Mouse (Mus musculus) G1E-ER4 (cell line): ENCODE data around the gene Cdadc1. TPM values are rescaled to one million over a fixed set of nuclear protein-coding genes. Genes with fewer than 3 reads are reported as not detected.

Experiments used
- GATA1 ChIP-seq: IDR thresholded peaks from one replicate; pipeline ENCODE4 v1.8.0; 2012; ENCODE audit warnings: low read length, inconsistent platforms
- polyA plus RNA-seq: library from polyadenylated mRNA; stranded (reverse); fragments of >175 nt; gene quantifications from 2 replicates; pipeline ENCODE4 v1.2.3, GENCODE M21; 2012

Cdadc1 gene
- polyA plus RNA-seq, 1 experiment = 37.6 TPM

DNA sequence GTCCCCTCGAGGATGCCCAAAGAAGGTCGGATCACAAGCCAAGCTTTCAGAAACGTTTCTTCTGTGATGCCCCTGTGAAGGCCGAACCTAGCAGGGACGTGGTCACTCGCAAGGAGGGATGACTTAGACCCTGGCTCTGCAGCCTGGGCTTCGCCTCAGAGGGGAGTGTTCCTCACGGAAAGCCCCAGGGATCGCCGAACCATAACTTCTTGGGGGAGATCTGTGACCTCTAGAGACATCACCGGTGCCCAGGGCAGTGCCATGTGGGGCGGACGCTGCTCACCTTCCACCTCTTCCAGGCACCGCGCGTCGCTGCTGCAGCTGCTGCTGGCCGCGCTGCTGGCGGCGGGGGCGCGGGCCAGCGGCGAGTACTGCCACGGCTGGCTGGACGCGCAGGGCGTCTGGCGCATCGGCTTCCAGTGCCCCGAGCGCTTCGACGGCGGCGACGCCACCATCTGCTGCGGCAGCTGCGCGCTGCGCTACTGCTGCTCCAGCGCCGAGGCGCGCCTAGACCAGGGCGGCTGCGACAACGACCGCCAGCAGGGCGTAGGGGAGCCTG, 28.1 kb upstream of the Cdadc1 start:
- TF ChIP-seq GATA1 = no peak

GRCm38 (mm10) chr14:59625158-59625805, 27.5 kb upstream of the Cdadc1 start, which contains the start of gene Shisa2:
TSS of gene Shisa2 (plus strand) at chr14:59625308.
- TF ChIP-seq GATA1 = no peak

DNA sequence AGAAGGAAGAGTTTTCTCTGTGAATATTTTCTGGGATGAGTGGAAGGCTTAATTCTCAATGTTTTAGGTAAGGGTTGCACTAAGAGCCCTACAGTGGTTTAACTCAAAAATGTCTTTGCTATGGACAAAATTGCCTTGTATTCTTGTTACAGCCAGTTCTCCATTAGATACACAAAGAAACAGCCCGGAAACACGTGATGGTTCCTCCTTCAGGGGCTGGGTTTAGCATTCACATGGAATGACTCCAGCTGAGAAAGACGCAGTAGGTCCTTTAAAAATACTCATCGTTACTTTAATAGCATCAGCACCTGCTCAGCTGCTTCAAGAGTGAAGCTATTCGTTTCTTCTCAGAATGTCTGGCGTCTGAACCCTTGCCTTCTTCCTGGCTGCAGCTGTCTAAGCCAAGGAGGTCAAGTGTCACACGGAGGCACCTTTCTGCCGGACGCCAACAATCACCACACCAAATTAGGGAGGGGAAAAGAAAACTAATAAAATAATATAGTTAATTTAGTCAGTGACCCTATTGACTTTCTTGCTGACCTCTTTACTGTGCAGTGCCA, 26.6 kb upstream of the Cdadc1 start:
- no peak for TF ChIP-seq GATA1

DNA sequence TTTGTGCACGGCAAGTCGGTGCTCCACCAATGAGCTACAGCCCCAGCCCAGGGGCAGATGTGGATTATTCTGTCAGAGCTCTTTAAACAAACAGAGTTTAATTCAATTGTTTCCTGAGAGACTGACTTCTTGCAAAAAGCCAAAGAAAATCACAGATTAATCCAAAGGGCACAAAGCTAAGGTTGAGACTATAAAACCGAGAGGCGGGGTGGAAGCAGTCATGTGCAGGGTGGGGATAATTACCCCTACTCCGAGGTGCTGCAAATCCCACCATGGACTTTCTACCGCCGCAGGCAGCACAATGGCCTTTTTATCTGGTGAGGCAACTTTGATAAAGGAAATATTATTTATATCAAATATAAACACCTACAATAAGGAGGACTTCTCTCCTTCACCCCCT, 19.0 kb upstream of the Cdadc1 start:
- TF ChIP-seq GATA1 = no peak

DNA sequence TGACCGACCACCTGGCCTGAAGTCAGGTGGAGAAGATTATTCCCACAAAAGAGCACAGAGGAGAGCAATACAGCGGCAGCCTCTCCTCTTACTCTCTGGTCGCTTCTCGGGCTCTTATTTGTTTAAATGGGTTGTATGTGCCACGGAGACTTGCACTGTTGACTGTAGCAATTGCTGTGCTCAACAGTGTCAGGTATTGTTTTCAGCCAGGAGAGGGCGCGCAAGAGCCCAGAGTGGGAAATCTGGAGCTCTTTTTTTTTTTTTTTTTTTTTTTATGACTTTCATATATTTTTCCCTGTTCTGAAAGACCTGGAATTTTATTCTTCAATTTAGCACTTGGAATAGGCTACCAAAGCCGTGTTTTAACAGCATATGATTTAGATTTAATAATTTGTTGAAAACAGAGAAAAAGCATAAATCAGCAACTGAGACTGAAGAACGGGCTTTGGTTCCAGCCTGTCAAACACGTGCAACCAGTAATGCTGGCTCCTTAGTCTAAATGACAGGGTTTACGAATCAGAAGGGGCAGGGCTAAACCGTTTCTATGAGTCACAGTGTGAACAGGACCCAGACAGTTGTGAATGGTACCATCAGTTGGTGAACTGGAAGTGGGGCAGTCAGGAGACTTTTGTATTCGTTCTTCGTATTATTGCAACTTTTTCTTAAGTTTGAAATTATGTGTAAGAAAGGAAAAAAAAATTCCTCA, 15.3 kb upstream of the Cdadc1 start:
- TF ChIP-seq GATA1 = no peak

DNA sequence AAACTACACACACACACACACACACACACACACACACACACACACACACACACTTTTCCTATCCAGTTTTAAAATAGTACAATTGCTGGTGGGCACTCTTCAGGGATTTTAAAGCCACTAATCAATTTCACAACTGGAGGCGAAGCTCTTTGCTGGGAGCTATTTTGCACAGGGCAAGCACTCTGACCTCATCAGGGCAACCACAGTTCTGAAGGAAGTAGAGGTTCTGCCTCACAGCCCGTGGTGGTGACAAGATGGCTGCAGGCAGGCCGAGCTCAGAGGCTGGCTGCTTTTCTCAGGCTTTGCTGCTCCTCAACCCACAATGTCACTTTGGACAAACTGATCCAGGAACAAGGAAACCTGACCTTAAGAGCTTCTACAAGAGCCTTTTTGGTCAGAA, 9.3 kb upstream of the Cdadc1 start:
- no peak for TF ChIP-seq GATA1

DNA sequence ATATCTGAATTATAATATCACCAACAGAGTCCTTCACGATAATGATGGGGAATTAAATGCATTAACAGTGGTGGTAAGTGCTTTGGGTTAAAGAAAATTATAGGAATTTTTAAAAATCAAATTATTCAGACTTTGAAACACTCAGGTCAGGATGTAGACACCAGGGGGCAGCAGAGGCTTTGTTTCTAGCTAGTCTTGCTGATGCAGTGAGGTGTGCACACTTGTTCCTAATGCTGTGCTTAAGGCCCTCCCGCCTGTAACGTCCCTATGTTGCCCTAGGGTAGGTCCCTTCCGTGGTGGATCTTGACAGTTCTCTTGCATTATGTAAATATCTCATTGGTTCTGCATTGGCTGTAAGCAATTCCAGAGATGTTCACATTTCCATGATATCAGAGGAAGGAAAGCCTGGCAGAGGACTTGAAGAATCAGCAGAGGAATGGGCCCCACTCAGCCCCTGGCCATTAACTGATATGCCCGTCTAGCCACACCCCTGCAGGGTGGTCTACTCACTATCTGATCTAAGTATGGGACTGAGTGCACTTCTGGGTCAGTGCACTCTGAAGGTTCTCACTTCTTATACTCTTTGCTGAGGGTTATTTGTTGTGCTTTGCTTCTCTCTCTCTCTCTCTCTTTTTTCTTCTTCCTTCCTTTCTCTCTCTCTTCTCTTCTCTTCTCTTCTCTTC, 8.1 kb upstream of the Cdadc1 start:
- no peak for TF ChIP-seq GATA1

GRCm38 (mm10) chr14:59604002-59604645, 6.4 kb upstream of the Cdadc1 start:
- TF ChIP-seq GATA1 = no peak

DNA sequence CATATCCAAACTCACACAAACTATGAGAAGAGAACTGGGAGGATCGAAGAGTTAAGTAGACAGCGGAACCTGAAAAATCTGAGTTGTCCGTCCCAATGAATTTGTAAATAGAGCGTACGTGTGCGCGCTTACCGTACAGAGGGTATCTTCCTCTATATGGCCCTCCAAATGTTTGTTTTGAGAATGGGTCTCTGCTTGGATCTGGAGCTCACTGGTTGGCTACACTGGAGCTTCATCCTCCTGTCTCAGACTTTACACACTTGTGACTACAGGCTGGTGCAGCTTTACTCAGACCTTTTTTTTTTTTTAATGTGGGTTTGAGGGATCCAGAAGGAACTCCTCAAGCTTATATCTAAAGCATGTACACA, 485 bp upstream of the Cdadc1 start:
- no peak for TF ChIP-seq GATA1

GRCm38 (mm10) chr14:59594988-59595387, 2.8 kb downstream of the Cdadc1 start:
- TF ChIP-seq GATA1 = no peak

DNA sequence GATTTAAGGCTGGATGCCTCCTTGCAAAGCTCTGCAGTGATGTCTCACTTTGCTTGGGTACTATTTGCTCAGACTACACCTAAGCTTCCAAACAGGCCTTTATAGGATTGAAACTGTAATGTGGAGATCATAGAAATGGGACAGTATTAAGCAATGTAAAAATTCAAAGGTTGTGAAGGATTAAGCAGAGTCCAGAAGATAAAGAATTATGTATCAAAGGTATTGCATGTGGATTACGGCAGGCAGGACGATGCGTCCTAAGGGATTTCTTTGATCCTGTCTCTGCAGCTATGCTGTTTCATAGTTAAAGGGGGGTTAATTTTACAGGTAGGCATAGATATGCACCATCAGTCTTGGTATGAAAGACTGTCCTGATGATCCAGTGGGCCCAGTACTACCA, 5.2 kb downstream of the Cdadc1 start:
- no peak for TF ChIP-seq GATA1

DNA sequence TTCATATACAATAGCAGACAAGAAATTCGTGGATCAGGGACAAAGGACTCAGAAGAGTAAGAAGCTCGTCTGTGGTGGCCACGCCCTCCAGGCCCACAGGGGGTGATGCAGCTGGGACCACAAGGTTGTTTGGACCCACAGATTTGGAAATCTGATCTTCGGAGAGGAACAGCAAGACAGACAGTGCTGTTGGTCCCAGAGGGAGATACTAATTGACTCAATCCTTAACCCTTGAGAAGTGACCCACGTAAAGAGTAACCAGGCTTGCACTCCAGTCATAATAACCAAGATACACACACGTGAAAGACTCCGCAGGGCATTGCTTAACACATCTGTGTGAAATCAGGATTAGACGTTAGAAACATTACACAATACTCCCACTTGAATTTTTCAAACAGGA, 5.9 kb downstream of the Cdadc1 start:
- TF ChIP-seq GATA1 = no peak

- no peak for TF ChIP-seq GATA1
Measured at GRCm38 (mm10) chr14:59590614-59591013, 7.1 kb downstream of the Cdadc1 start.

GRCm38 (mm10) chr14:59576385-59576784, 21.4 kb downstream of the Cdadc1 start:
- no peak for TF ChIP-seq GATA1

GRCm38 (mm10) chr14:59566756-59567155, 31.0 kb downstream of the Cdadc1 start:
- TF ChIP-seq GATA1 = no peak

- TF ChIP-seq GATA1 = no peak
Measured at GRCm38 (mm10) chr14:59557886-59558285, 39.9 kb downstream of the Cdadc1 start.

DNA sequence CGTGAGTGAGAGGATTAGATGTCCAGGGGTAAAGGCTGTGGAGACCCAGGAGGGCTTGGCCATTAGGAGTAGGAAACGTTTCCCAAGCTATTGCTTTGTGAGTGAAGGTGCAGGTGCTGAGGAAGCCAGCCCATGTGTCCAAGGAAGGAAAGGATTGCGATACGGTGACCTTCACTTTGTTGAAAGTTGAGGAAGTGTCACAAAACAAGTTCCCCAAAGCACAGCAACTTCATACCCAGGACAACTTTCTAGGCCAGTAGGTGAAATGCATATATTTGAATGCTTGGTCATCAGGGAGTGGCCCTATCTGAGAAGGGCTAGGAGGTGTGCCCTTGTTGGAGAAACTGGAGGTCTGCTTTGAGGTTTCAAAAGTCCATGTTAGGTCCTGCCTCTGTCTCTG, 40.7 kb downstream of the Cdadc1 start:
- no peak for TF ChIP-seq GATA1
